Mouse (Mus musculus): ENCODE measurements around the gene Secisbp2l.

DNA sequence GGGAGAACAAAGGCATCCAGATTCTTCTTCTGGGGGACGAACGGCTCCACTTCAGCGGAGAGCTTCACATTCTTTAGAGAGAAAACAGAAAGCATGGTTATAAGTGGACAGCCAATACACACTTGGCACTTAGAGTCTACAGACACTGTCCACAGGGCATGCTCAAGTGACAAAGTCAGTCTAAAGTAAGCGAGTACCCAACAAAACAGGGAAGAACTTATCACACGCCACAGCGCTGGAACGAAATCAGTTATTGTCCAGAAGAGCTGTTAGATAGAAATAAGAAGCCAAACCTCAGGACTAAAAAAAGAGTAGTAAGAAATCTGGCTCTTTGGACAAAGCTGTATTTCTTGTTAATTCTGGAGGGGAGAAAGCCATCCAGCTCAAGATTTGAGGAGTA lies 7.0 kb downstream of the Secisbp2l start:
- TF ChIP-seq CTCF (conservative IDR thresholded peaks at IDR 0.05; ENCODE audit: low read length) (no peak), NANOG (IDR thresholded peaks at IDR 0.05; ENCODE audit: borderline replicate concordance, low read length) (no peak)

Data from E14TG2a.4 (cell line).